Mouse (Mus musculus): ENCODE data around the gene Gsdma.

Gene Gsdma

DNA sequence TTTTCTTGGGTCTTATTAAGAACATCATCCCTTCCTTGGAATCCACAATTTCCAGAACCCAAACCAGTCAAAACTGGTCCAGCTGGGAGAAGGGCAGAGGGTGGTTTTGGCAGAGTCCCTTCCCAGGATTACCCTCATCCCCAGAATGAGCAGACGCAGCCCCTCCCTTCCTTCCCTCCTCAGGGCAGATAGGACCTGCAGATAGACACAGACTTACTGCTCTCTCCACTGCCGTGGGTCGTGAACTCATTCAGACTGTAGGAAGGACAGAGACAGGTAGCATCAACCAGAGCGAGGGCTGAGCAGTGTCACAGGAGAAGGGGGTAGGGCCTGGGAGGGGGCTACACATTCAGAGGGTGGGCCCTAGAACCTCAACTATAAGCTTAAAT, 46.9 kb downstream of the Gsdma start:
- DNase-seq: no peak

GRCm38 (mm10) chr11:98712009-98712408, 47.9 kb downstream of the Gsdma start:
- peak; percentile 61 for DNase-seq

GRCm38 (mm10) chr11:98713703-98714102, 49.6 kb downstream of the Gsdma start:
- DNase-seq: no peak

- DNase-seq: no peak
These were observed 51.8 kb downstream of the Gsdma start for GRCm38 (mm10) chr11:98715946-98716345.

- DNase-seq: peak; percentile 68
These were observed 53.8 kb downstream of the Gsdma start for GRCm38 (mm10) chr11:98717904-98718303.

DNA sequence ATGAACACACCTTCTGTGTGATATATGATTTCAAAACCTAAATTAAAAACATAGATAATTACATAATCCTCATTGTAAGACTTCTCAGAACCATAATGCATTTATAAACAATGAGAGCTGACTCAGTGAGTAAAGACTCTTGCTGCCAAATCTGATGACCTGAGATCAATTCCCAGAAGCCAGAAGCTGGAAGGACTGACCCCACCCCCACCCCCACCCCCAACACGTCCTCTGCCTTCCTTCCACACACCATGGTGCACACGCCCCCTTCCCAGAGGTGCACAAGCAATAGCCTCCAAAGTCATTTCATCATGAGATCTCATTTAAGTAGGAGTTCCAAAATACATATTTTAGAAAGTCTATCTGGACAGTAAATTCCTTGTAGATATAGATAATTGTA, 56.6 kb downstream of the Gsdma start:
- no peak for DNase-seq

DNA sequence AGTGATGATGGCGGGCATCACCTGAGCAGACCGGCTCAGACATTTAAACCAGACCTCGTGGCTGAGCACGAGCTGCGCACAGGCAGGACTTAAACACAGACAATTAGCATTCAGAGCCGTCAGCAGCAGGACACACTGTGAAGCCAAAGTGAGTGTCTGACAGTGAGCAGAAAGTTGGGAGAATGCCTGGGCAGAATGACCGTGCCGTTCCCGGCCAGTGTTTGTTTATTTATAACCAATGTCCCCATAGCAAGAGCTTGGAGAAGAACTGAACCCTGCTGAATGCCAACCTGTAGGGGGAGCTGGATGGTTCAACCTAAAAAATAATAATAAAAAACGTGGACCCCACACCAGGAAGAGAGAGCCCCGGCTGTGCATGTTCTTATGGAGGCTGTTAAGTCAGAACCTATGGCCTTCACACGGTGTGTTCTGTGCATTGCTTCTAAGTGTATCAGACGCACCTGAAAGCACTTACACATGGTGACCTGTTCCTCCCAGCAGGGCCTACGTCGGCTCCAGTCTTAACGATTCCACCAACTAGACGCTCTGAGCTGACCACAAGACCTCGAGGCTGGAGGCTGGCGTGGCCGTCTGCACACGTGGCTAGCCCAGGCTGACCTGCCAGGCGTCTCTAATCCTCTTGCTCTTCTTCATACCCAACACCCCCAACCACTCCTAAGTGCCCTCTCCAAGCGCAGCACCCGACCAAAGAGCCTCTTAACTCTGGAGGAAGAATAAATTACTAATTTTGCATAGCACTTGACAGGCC, 57.5 kb downstream of the Gsdma start:
- peak; percentile 41 for DNase-seq

DNA sequence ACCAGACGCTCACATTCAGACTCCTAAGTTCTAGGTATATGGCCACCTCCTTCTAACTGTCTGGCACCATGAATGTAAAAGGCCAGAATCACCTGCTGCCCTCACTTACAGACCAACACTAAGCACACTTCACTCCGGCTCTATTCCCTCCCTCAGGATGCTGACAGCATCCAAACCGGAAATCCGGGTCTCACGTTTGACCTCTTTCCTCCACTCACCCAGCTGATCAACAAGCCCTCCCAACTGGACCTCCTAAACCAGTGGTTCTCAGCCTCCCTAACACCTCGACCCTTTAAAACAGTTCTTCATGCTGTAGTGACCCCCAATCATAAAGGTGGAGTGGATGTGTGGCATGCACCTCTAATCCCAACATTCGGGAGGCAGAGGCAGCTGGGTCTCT, 58.9 kb downstream of the Gsdma start:
- no peak for DNase-seq

- DNase-seq: no peak
These were observed 61.9 kb downstream of the Gsdma start for GRCm38 (mm10) chr11:98725926-98726506.
